Mouse (Mus musculus): ENCODE results near the gene Il1rapl1. TPM values are rescaled to one million over a fixed set of nuclear protein-coding genes. Genes with fewer than 3 reads are reported as not detected.

Il1rapl1 gene
- polyA plus RNA-seq, 1 experiment, result not detected

- TF ChIP-seq CTCF (IDR thresholded peaks at IDR 0.05; ENCODE audit: low read depth, low read length), result no peak
- TF ChIP-seq POLR2A (IDR thresholded peaks at IDR 0.05; ENCODE audit: insufficient read depth, low read length), result no peak
- TF ChIP-seq EP300 (IDR thresholded peaks at IDR 0.05; ENCODE audit: insufficient read depth, low read depth, low read length), result no peak
- no peaks in the 10 kb centered on the region for H3K27me3 ChIP-seq (ENCODE audit: control insufficient read depth, insufficient read depth, low read length, poor library complexity, severe bottlenecking)
- no peak overlapping the region for H3K9ac ChIP-seq (ENCODE audit: low read depth, poor library complexity, severe bottlenecking)
- H3K4me3 ChIP-seq (ENCODE audit: low read depth, low read length), result no peak overlapping the region
- H3K9me3 ChIP-seq (replicated peaks; ENCODE audit: control insufficient read depth, insufficient read depth, low read length, poor library complexity, severe bottlenecking), result no peaks in the 10 kb centered on the region
- no peaks in the 10 kb centered on the region for H3K4me1 ChIP-seq (ENCODE audit: control insufficient read depth, insufficient read depth, low read length)
- H3K27ac ChIP-seq (ENCODE audit: insufficient read depth, low read length), result no peak overlapping the region
- H3K36me3 ChIP-seq (ENCODE audit: control insufficient read depth, insufficient read depth, low read length, poor library complexity, severe bottlenecking), result no peaks in the 10 kb centered on the region
Measured at GRCm38 (mm10) chrX:86808218-86808617, 1307.2 kb downstream of the Il1rapl1 start.

GRCm38 (mm10) chrX:86802725-86803124, 1312.7 kb downstream of the Il1rapl1 start:
- H3K9me3 ChIP-seq (replicated peaks; ENCODE audit: control insufficient read depth, insufficient read depth, low read length, poor library complexity, severe bottlenecking), result no peaks in the 10 kb centered on the region
- no peak overlapping the region for H3K27ac ChIP-seq (ENCODE audit: insufficient read depth, low read length)
- no peak overlapping the region for H3K9ac ChIP-seq (ENCODE audit: low read depth, poor library complexity, severe bottlenecking)
- TF ChIP-seq POLR2A (IDR thresholded peaks at IDR 0.05; ENCODE audit: insufficient read depth, low read length) (no peak), CTCF (IDR thresholded peaks at IDR 0.05; ENCODE audit: low read depth, low read length) (no peak), EP300 (IDR thresholded peaks at IDR 0.05; ENCODE audit: insufficient read depth, low read depth, low read length) (no peak)
- no peaks in the 10 kb centered on the region for H3K36me3 ChIP-seq (ENCODE audit: control insufficient read depth, insufficient read depth, low read length, poor library complexity, severe bottlenecking)
- H3K4me1 ChIP-seq (ENCODE audit: control insufficient read depth, insufficient read depth, low read length), result no peaks in the 10 kb centered on the region
- H3K4me3 ChIP-seq (ENCODE audit: low read depth, low read length), result no peak overlapping the region
- H3K27me3 ChIP-seq (ENCODE audit: control insufficient read depth, insufficient read depth, low read length, poor library complexity, severe bottlenecking), result no peaks in the 10 kb centered on the region

- TF ChIP-seq POLR2A (IDR thresholded peaks at IDR 0.05; ENCODE audit: insufficient read depth, low read length) (no peak), CTCF (IDR thresholded peaks at IDR 0.05; ENCODE audit: low read depth, low read length) (no peak), EP300 (IDR thresholded peaks at IDR 0.05; ENCODE audit: insufficient read depth, low read depth, low read length) (no peak)
- no peaks in the 10 kb centered on the region for H3K4me1 ChIP-seq (ENCODE audit: control insufficient read depth, insufficient read depth, low read length)
- no peaks in the 10 kb centered on the region for H3K9me3 ChIP-seq (replicated peaks; ENCODE audit: control insufficient read depth, insufficient read depth, low read length, poor library complexity, severe bottlenecking)
- H3K4me3 ChIP-seq (ENCODE audit: low read depth, low read length), result no peak overlapping the region
- no peak overlapping the region for H3K9ac ChIP-seq (ENCODE audit: low read depth, poor library complexity, severe bottlenecking)
- no peak overlapping the region for H3K27ac ChIP-seq (ENCODE audit: insufficient read depth, low read length)
- no peaks in the 10 kb centered on the region for H3K36me3 ChIP-seq (ENCODE audit: control insufficient read depth, insufficient read depth, low read length, poor library complexity, severe bottlenecking)
- H3K27me3 ChIP-seq (ENCODE audit: control insufficient read depth, insufficient read depth, low read length, poor library complexity, severe bottlenecking), result no peaks in the 10 kb centered on the region
Measured at GRCm38 (mm10) chrX:86728803-86729202, 1386.6 kb downstream of the Il1rapl1 start.

Data from ES-Bruce4 (cell line).